Mouse (Mus musculus): ENCODE data around the gene Ddr1. TPM values are rescaled to one million over a fixed set of nuclear protein-coding genes. Genes with fewer than 3 reads are reported as not detected.
A peak's percentile ranks its signal among the peaks of the same experiment; 100 is the strongest.

Ddr1 gene
- polyA plus RNA-seq, 1 experiment from 2014 or later, result 78.4 TPM

GRCm38 (mm10) chr17:35688347-35689175 lies 15.9 kb downstream of the Ddr1 start:
- Histone ChIP-seq H3K4me3 (replicated peaks) (no peak overlapping the region), H3K36me3 (peaks cover 81% of the 10 kb centered on the region), H3K9ac (no peak overlapping the region), H3K9me3 (no peaks in the 10 kb centered on the region), H3K27ac (no peak overlapping the region), H3K4me2 (no peak overlapping the region), H3K4me1 (no peaks in the 10 kb centered on the region), H3K27me3 (replicated peaks) (no peaks in the 10 kb centered on the region)
- WGBS, result 82% methylated on average over 25 of the region's 25 CpGs
- no peak for ATAC-seq (ENCODE audit: insufficient read depth, low FRiP score, low read depth)

DNA sequence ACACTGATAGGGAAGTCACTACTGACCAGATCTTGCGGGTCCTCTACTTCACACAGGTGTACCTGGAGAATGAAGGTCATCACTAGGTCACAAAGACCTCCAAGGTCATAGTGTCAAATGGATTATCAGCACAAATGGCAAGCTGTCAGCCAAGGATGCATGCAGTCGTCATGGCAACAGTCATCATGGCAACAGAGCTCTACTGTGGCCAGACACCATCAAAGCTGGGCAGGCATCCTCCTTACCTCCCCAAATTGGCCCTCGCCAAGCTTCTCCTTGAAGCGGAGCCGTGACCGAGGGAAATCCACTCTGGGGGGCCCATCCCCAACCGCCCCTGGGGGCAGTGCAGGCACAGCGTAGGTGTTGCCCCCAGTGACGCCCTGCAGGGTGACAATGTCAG lies 19.4 kb downstream of the Ddr1 start:
- Histone ChIP-seq H3K27ac (no peak overlapping the region), H3K4me2 (no peak overlapping the region), H3K27me3 (replicated peaks) (no peaks in the 10 kb centered on the region), H3K4me1 (no peaks in the 10 kb centered on the region), H3K4me3 (replicated peaks) (no peak overlapping the region), H3K36me3 (peaks cover 63% of the 10 kb centered on the region), H3K9ac (no peak overlapping the region), H3K9me3 (no peaks in the 10 kb centered on the region)
- ATAC-seq (ENCODE audit: insufficient read depth, low FRiP score, low read depth), result no peak
- 76% methylated on average over 9 of the region's 9 CpGs for WGBS

DNA sequence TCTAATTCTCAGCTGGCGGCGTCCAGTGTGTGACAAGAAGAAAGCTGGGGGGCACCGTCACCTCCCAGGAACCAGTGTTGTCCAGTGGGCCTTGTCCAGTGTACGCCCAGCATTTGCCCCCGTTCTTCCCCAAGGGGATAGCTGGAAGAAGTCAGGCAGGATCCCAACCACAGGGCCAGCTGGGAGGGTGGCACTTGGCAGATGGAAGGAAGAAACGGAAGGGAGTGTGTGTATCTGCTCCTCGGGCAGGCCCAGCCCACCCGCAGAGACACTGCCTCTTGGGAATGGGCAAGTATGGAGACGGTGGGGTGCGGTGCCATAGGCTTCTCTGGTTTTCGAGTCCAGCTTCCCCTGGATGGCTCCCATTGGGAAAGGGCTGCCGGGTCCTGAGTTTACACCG lies 22.4 kb downstream of the Ddr1 start:
- peaks cover 36% of the 10 kb centered on the region for H3K36me3 ChIP-seq
- H3K4me2 ChIP-seq, result no peak overlapping the region
- 88% methylated on average over 13 of the region's 13 CpGs for WGBS
- ATAC-seq (ENCODE audit: insufficient read depth, low FRiP score, low read depth), result no peak
- H3K4me3 ChIP-seq (replicated peaks), result no peak overlapping the region
- H3K4me1 ChIP-seq, result no peaks in the 10 kb centered on the region
- no peaks in the 10 kb centered on the region for H3K9me3 ChIP-seq
- no peaks in the 10 kb centered on the region for H3K27me3 ChIP-seq (replicated peaks)
- no peak overlapping the region for H3K9ac ChIP-seq
- no peak overlapping the region for H3K27ac ChIP-seq

DNA sequence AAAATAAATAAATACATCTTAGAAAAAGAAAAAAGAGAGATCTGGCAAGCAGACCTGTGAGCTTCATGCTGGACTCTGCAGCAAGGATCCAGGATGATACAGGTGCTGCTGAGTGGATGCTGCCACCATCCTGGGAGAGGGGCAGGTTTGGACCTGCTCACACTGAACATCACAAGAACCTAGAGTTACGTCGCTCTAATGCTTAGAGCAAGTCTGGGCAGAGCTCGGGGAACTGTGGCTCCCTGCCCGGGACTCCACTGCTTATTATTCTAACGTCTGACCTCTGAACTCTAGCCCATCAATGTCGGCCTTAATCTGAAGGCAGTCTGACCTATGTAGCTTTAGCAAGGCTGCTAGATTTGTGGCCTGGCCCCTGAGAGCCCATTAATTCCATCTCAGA lies 23.8 kb downstream of the Ddr1 start:
- Histone ChIP-seq H3K27me3 (replicated peaks) (no peaks in the 10 kb centered on the region), H3K4me1 (no peaks in the 10 kb centered on the region), H3K27ac (no peak overlapping the region), H3K9ac (no peak overlapping the region), H3K4me2 (no peak overlapping the region), H3K36me3 (peaks cover 29% of the 10 kb centered on the region), H3K9me3 (no peaks in the 10 kb centered on the region), H3K4me3 (replicated peaks) (no peak overlapping the region)
- WGBS, result 26% methylated on average over 6 of the region's 6 CpGs
- ATAC-seq (ENCODE audit: insufficient read depth, low FRiP score, low read depth), result no peak

- Histone ChIP-seq H3K9ac (peak within 1 kb of the TSS; percentile 76), H3K9me3 (no peaks in the 10 kb centered on the region), H3K27ac (no peak within 1 kb of the TSS), H3K36me3 (peaks cover 9% of the 10 kb centered on the region; the same call in 1 of the 2 replicates), H3K27me3 (replicated peaks) (no peaks in the 10 kb centered on the region), H3K4me1 (peaks cover 7% of the 10 kb centered on the region; the same call in 1 of the 2 replicates), H3K4me3 (replicated peaks) (peak within 1 kb of the TSS; percentile 63), H3K4me2 (peak within 1 kb of the TSS; percentile 78)
- ATAC-seq (ENCODE audit: insufficient read depth, low FRiP score, low read depth), result peak; percentile 95
- 1% methylated on average over 23 of the region's 23 CpGs for WGBS
Observed at GRCm38 (mm10) chr17:35673416-35674035, 30.9 kb downstream of the Ddr1 start, which contains the start of gene Gtf2h4. TSS of gene Gtf2h4 (minus strand) at chr17:35673739.

- 84% methylated on average over 6 of the region's 6 CpGs for WGBS
- ATAC-seq (ENCODE audit: insufficient read depth, low FRiP score, low read depth), result no peak
- no peak overlapping the region for H3K4me3 ChIP-seq (replicated peaks)
- H3K4me2 ChIP-seq, result no peak overlapping the region
- H3K27ac ChIP-seq, result no peak overlapping the region
- H3K27me3 ChIP-seq (replicated peaks), result no peaks in the 10 kb centered on the region
- H3K9ac ChIP-seq, result no peak overlapping the region
- H3K9me3 ChIP-seq, result no peaks in the 10 kb centered on the region
- peaks cover 7% of the 10 kb centered on the region; the same call in 1 of the 2 replicates for H3K4me1 ChIP-seq
- H3K36me3 ChIP-seq, result peaks cover 9% of the 10 kb centered on the region; the same call in 1 of the 2 replicates
Observed at GRCm38 (mm10) chr17:35672527-35672926, 31.9 kb downstream of the Ddr1 start.

GRCm38 (mm10) chr17:35671846-35672245 lies 32.6 kb downstream of the Ddr1 start:
- ATAC-seq (ENCODE audit: insufficient read depth, low FRiP score, low read depth), result no peak
- Histone ChIP-seq H3K27ac (no peak overlapping the region), H3K9me3 (no peaks in the 10 kb centered on the region), H3K4me1 (peaks cover 8% of the 10 kb centered on the region), H3K4me2 (no peak overlapping the region), H3K4me3 (replicated peaks) (no peak overlapping the region), H3K27me3 (replicated peaks) (no peaks in the 10 kb centered on the region), H3K9ac (no peak overlapping the region), H3K36me3 (peaks cover 9% of the 10 kb centered on the region; the same call in 1 of the 2 replicates)
- WGBS, result 81% methylated on average over 6 of the region's 6 CpGs

DNA sequence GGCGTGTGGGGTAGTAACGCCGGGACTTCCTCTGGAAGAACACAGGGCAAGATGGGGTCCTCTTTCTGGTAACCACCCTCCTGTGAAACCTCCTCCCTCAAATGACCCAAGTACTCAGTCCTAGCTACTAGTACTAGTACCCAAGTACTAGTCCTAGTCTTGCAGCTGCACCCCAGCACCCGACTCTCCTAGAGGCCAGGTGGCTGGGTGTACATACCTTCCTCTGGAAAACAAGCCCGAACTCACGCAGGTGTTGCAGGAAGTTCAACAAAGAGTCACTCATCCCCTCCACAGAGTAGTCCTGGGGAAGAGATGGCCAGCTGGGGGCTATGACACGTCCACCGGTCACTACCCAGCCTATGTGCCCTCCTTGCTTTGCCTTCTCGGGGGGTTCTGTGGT lies 34.7 kb downstream of the Ddr1 start:
- Histone ChIP-seq H3K36me3 (peaks cover 17% of the 10 kb centered on the region; the same call in 1 of the 2 replicates), H3K27ac (no peak overlapping the region), H3K4me2 (no peak overlapping the region), H3K4me3 (replicated peaks) (no peak overlapping the region), H3K9me3 (no peaks in the 10 kb centered on the region), H3K9ac (no peak overlapping the region), H3K27me3 (replicated peaks) (no peaks in the 10 kb centered on the region), H3K4me1 (peaks cover 20% of the 10 kb centered on the region)
- no peak for ATAC-seq (ENCODE audit: insufficient read depth, low FRiP score, low read depth)
- 93% methylated on average over 9 of the region's 9 CpGs for WGBS

GRCm38 (mm10) chr17:35667334-35668065 lies 36.9 kb downstream of the Ddr1 start, which contains the start of gene Vars2:
TSS of gene Vars2 (minus strand) at chr17:35667592.
- no peaks in the 10 kb centered on the region for H3K27me3 ChIP-seq (replicated peaks)

DNA sequence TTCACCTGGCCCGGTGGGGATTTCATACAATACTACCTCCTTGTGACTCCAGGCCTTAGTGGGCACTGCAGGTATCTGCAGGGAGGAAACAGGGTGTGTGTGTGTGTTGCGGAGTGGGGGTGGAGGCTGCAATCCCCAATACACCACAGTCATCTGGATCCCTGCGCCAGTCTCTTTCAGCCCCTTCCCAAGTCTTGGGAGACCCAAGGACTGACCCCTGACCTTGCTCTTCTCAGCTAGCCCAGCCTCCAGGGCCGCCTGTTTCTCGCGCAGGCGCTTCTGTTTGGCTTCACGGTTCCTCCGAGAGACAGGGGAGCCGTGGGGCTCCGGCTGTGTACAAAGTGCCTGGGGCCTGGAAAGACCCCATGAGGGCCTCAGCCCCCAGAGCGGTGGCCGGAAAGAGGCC lies 37.6 kb downstream of the Ddr1 start:
- peak overlapping the region; percentile 81 for H3K27ac ChIP-seq
- no peaks in the 10 kb centered on the region for H3K9me3 ChIP-seq
- H3K36me3 ChIP-seq, result peaks cover 32% of the 10 kb centered on the region
- ATAC-seq (ENCODE audit: insufficient read depth, low FRiP score, low read depth), result peak; percentile 27
- no peaks in the 10 kb centered on the region for H3K27me3 ChIP-seq (replicated peaks)
- H3K4me3 ChIP-seq (replicated peaks), result peak overlapping the region; percentile 77
- WGBS, result 1% methylated on average over 13 of the region's 13 CpGs
- peak overlapping the region; percentile 80 for H3K4me2 ChIP-seq
- H3K9ac ChIP-seq, result peak overlapping the region; percentile 83
- H3K4me1 ChIP-seq, result peaks cover 12% of the 10 kb centered on the region

More at GRCm38 (mm10) chr17:35667334-35668065, 36.9 kb downstream of the Ddr1 start, which contains the start of gene Vars2:
- Histone ChIP-seq H3K4me2 (peak within 1 kb of the TSS; percentile 80), H3K4me1 (peaks cover 12% of the 10 kb centered on the region), H3K9me3 (no peaks in the 10 kb centered on the region), H3K27ac (peak within 1 kb of the TSS; percentile 81), H3K36me3 (peaks cover 32% of the 10 kb centered on the region), H3K4me3 (replicated peaks) (peak within 1 kb of the TSS; percentile 77), H3K9ac (peak within 1 kb of the TSS; percentile 83)
- peak; percentile 79 for ATAC-seq (ENCODE audit: insufficient read depth, low FRiP score, low read depth)
- under 1% methylated on average over 61 of the region's 61 CpGs for WGBS

- no peak overlapping the region for H3K4me3 ChIP-seq (replicated peaks)
- H3K9ac ChIP-seq, result no peak overlapping the region
- peaks cover 36% of the 10 kb centered on the region for H3K36me3 ChIP-seq
- no peak; the same call in 1 of the 2 replicates for ATAC-seq (ENCODE audit: insufficient read depth, low FRiP score, low read depth)
- H3K4me1 ChIP-seq, result peaks cover 12% of the 10 kb centered on the region
- H3K4me2 ChIP-seq, result peak overlapping the region; percentile 80
- no peaks in the 10 kb centered on the region for H3K27me3 ChIP-seq (replicated peaks)
- no peak overlapping the region for H3K27ac ChIP-seq
- 70% methylated on average over 17 of the region's 17 CpGs for WGBS
- H3K9me3 ChIP-seq, result no peaks in the 10 kb centered on the region
Observed at GRCm38 (mm10) chr17:35665957-35666515, 38.4 kb downstream of the Ddr1 start.
